Mouse (Mus musculus) hindbrain, embryonic 14.5 days (tissue): ENCODE data around the gene 2810004N23Rik. TPM values are rescaled to one million over a fixed set of nuclear protein-coding genes. Genes with fewer than 3 reads are reported as not detected.
"Not testable (repeated sequence)": the region's sequence is repeated elsewhere in the genome, so short reads cannot be mapped to it uniquely, and the experiment has no call there.

ENCODE experiments used
- ATAC-seq: fragments of 200-750 bp; cut with Nextera tagmentation; 2 replicates; pipeline ENCODE4 v1.8.0; 2017; ENCODE audit warnings: moderate number of reproducible peaks, mild to moderate bottlenecking, moderate TSS enrichment, moderate library complexity; ENCODE audit not compliant: low FRiP score
- DNase-seq: peaks from one replicate; pipeline ENCODE4 v3.0.0-alpha.2; 2015; ENCODE audit warnings: low spot score
- H3K27ac ChIP-seq: fragments of 300-500 bp; sonication (generic); 2 replicates; pipeline ENCODE4 v1.5.1; 2014; ENCODE audit warnings: mild to moderate bottlenecking, moderate library complexity
- H3K27me3 ChIP-seq: fragments of 300-500 bp; sonication (generic); 2 replicates; pipeline ENCODE4 v1.6.1; 2014; ENCODE audit warnings: mild to moderate bottlenecking, low read length, mixed read lengths; ENCODE audit not compliant: control insufficient read depth, insufficient read depth
- H3K36me3 ChIP-seq: fragments of 300-500 bp; sonication (generic); replicated peaks from 2 replicates; pipeline ENCODE4 v1.6.1; 2014; ENCODE audit not compliant: control insufficient read depth, insufficient read depth
- H3K4me1 ChIP-seq: fragments of 300-500 bp; sonication (generic); replicated peaks from 2 replicates; pipeline ENCODE4 v1.6.1; 2014; ENCODE audit warnings: antibody characterized with exemption, low read length, mixed read lengths; ENCODE audit not compliant: control insufficient read depth, insufficient read depth
- H3K4me2 ChIP-seq: fragments of 300-500 bp; sonication (generic); replicated peaks from 2 replicates; pipeline ENCODE4 v1.6.1; 2014; ENCODE audit warnings: mild to moderate bottlenecking, moderate library complexity
- H3K4me3 ChIP-seq: fragments of 300-500 bp; sonication (generic); replicated peaks from 2 replicates; pipeline ENCODE4 v1.5.1; 2014; ENCODE audit warnings: mild to moderate bottlenecking, low read length
- H3K9ac ChIP-seq: fragments of 300-500 bp; sonication (generic); 2 replicates; pipeline ENCODE4 v1.6.1; 2014
- H3K9me3 ChIP-seq: fragments of 300-500 bp; sonication (generic); 2 replicates; pipeline ENCODE4 v1.6.1; 2016; ENCODE audit warnings: low read length; ENCODE audit not compliant: control insufficient read depth
- WGBS: fragments of 180-500 bp; shearing (Covaris S2); extraction: QIAGEN DNeasy Blood & Tissue Kit; methylation state at CpG from one replicate; pipeline ENCODE4 v1.1.7; 2014; 5-methylcytosine and 5-hydroxymethylcytosine counted together
- polyA plus RNA-seq: library from polyadenylated mRNA; unstranded; fragments of >200 nt; fragmentation: Nextera tagmentation; extraction: Ambion mirVana; gene quantifications from 2 replicates; pipeline ENCODE4 v1.2.1, GENCODE M21; 2014

The 2810004N23Rik gene
- polyA plus RNA-seq, 1 experiment from 2014 or later = 18.4 TPM

DNA sequence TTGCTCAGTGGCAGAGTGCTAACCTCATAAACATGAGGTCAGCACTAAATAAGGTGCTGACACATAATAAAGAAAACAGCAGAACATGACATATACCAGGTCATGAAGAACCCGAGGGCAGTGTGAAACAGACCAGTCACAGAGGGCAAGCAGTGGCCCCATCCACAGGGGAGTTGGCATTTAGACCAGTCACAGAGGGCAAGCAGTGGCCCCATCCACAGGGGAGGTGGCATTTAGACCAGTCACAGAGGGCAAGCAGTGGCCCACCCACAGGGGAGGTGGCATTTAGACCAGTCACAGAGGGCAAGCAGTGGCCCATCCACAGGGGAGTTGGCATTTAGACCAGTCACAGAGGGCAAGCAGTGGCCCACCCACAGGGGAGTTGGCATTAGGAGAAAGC, 20.0 kb downstream of the 2810004N23Rik start:
- not testable (repeated sequence) for H3K9me3 ChIP-seq, H3K9ac ChIP-seq, H3K27ac ChIP-seq, H3K4me2 ChIP-seq, H3K27me3 ChIP-seq, H3K4me1 ChIP-seq, ATAC-seq, DNase-seq, H3K4me3 ChIP-seq
- peaks cover 34% of the 10 kb centered on the region for H3K36me3 ChIP-seq
- WGBS = 97% methylated on average over 1 of the region's 1 CpGs

DNA sequence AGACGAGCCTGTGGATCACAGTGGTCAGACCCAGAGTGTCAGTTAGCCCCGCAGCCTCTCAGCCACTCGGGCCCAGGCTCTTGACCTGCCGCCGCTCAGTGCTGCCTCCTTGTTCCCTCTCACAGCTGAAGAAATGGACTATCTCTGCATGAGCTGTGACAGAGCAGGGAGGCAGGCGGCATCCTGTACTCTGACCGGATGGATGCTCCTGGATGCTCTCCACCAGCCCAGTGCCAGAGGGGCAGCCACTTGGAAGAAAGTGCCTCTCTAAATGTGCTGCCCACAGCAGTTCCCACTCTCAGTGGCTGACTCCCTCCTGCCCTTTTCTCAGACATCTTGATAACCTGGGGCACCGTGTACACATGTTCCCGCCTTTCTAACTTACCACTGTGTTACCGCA, 21.1 kb downstream of the 2810004N23Rik start:
- DNase-seq = no peak
- Histone ChIP-seq H3K4me1 (no peaks in the 10 kb centered on the region), H3K27ac (no peak overlapping the region), H3K36me3 (peaks cover 34% of the 10 kb centered on the region), H3K4me3 (no peak overlapping the region), H3K9ac (no peak overlapping the region), H3K4me2 (no peak overlapping the region), H3K9me3 (no peaks in the 10 kb centered on the region), H3K27me3 (no peaks in the 10 kb centered on the region)
- ATAC-seq = no peak
- 91% methylated on average over 10 of the region's 10 CpGs for WGBS

DNA sequence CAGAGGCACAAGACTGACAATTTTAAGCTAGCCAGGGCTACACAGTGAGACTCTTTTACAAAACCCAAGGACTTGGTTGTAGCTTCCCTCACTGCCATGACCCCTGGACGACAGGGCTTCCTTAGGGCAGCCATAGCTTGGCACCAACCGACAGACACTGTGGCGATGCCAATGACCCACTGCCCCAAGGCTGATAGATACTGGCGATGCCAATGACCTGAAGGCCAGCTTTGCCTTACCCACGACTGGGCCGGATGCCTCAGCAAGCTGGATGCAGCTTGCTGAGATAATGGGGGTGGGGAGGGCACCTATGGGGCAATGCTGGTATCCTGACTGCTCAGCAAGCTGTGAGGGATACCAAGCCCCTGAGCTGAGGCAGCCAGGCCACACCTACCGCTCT, 22.0 kb downstream of the 2810004N23Rik start:
- ATAC-seq = no peak
- DNase-seq = no peak
- H3K4me3 ChIP-seq = no peak overlapping the region
- H3K27me3 ChIP-seq = no peaks in the 10 kb centered on the region
- no peak overlapping the region for H3K27ac ChIP-seq
- no peaks in the 10 kb centered on the region for H3K4me1 ChIP-seq
- H3K9ac ChIP-seq = no peak overlapping the region
- H3K36me3 ChIP-seq = peaks cover 34% of the 10 kb centered on the region
- no peaks in the 10 kb centered on the region for H3K9me3 ChIP-seq
- WGBS = 96% methylated on average over 7 of the region's 7 CpGs
- no peak overlapping the region for H3K4me2 ChIP-seq

DNA sequence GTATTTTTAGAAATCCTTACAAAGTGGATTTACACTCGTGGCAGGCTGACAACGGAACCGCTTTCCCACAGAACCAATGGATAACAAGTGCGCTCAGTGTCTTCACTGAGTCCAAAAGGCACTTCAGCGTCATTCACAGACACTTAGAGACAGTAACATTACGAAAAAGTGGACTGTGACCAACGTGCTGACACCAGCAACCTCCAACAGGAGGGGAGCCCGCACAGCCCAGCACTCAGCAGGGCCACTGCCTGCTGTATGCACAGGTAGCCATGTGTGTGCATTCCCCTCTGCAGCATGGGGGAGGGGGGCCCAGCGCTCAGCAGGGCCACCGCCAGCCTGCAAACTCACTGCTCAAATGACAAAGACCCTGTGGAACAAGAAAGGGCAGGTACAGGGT, 23.5 kb downstream of the 2810004N23Rik start:
- WGBS = 97% methylated on average over 10 of the region's 10 CpGs
- ATAC-seq (no peak), DNase-seq (no peak)
- H3K4me3 ChIP-seq = no peak overlapping the region
- H3K36me3 ChIP-seq = peaks cover 28% of the 10 kb centered on the region
- H3K27ac ChIP-seq = no peak overlapping the region
- no peak overlapping the region for H3K4me2 ChIP-seq
- H3K4me1 ChIP-seq = no peaks in the 10 kb centered on the region
- no peaks in the 10 kb centered on the region for H3K9me3 ChIP-seq
- H3K27me3 ChIP-seq = no peaks in the 10 kb centered on the region
- no peak overlapping the region for H3K9ac ChIP-seq

DNA sequence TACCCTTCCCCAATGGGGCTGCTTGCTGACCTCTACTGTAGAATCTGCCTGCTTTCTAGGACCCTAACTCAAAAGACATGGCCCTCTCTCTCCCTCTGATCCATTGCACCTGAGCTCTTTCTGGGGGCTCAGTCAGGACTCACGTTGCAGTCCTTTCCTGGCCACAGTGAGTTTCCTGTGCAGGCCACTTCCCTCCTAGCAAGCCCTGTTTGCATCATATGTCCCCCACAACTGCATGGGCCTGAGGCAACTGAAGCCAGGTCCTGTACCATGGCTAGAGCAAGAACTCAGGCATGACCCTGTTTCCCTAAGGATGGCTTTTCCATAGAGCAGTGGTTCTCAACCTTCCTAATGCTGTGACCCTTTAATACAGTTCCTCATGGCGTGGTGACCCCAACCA, 25.0 kb downstream of the 2810004N23Rik start:
- WGBS = 100% methylated on average over 2 of the region's 2 CpGs
- ATAC-seq (no peak), DNase-seq (no peak)
- Histone ChIP-seq H3K9ac (no peak overlapping the region), H3K4me1 (no peaks in the 10 kb centered on the region), H3K27ac (no peak overlapping the region), H3K4me3 (no peak overlapping the region), H3K27me3 (no peaks in the 10 kb centered on the region), H3K36me3 (peaks cover 28% of the 10 kb centered on the region), H3K9me3 (no peaks in the 10 kb centered on the region), H3K4me2 (no peak overlapping the region)

DNA sequence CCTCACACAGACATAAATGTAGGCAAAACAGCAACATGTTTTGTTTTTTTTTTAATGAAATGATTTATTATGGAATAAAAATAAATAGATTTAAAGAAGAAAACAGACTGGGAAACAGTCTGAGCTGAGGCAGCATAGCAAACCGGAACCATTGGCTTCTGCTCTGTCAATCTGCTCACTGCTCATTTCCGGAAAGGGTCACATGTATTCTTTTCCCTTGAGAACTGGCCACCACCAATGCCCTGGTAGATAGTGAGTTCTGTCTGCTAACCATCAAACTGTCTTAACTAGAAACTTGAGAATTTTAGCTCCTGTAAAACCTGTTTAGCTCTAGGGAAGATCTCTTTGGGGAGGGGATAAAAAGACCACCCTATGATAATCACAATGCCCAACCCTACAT, 26.0 kb downstream of the 2810004N23Rik start:
- Histone ChIP-seq H3K4me1 (no peaks in the 10 kb centered on the region), H3K36me3 (peaks cover 28% of the 10 kb centered on the region), H3K4me3 (no peak overlapping the region), H3K27me3 (no peaks in the 10 kb centered on the region), H3K4me2 (no peak overlapping the region), H3K9me3 (no peaks in the 10 kb centered on the region), H3K9ac (no peak overlapping the region), H3K27ac (no peak overlapping the region)
- WGBS = 83% methylated on average over 2 of the region's 2 CpGs
- DNase-seq (no peak), ATAC-seq (no peak)

DNA sequence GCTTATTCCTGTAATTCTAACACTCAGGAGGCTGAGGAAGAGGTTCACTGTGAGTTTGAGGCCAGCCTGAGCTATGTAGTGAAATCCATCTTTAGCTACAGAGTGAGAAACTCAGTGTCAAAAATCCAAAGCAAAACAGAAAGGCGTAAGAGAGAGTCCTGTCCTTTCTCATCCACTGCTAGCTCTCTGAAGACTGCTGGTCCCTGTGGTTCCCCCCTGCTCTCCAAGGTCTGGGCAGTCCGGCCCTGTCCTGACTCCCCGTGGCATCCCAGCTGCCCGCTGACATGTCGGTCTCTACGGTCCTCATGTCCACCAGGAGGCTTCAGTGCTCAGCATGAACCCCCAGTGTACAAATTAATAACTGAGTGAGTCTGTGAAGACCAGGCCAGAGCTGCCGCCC, 26.6 kb downstream of the 2810004N23Rik start:
- Histone ChIP-seq H3K27ac (no peak overlapping the region), H3K4me2 (no peak overlapping the region), H3K4me3 (no peak overlapping the region), H3K36me3 (peaks cover 33% of the 10 kb centered on the region), H3K4me1 (no peaks in the 10 kb centered on the region), H3K27me3 (no peaks in the 10 kb centered on the region), H3K9me3 (no peaks in the 10 kb centered on the region), H3K9ac (no peak overlapping the region)
- ATAC-seq = no peak
- no peak for DNase-seq
- WGBS = 83% methylated on average over 7 of the region's 7 CpGs

DNA sequence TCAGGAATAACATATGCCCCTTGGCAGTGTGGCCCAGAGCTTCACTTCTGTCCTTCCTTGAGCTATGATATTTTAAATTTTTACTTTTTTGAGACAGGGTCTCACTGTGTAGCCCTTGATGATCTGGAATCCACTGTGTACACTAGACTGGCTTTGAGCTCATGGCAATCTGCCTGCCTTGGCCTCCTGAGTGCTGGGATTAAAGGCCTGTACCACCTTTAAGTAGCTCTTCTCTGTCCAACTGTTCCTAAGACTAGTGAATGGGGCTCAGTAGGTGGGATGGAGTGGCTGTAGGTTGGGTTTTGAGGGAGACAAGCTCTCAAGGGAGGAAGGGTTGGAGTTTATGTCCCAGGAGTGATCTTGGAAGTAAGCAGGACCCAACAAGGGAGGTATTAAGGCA, 27.1 kb downstream of the 2810004N23Rik start:
- Histone ChIP-seq H3K27me3 (no peaks in the 10 kb centered on the region), H3K4me2 (no peak overlapping the region), H3K9ac (no peak overlapping the region), H3K27ac (no peak overlapping the region), H3K9me3 (no peaks in the 10 kb centered on the region), H3K4me3 (no peak overlapping the region), H3K36me3 (peaks cover 29% of the 10 kb centered on the region), H3K4me1 (no peaks in the 10 kb centered on the region)
- DNase-seq = no peak
- no peak for ATAC-seq

DNA sequence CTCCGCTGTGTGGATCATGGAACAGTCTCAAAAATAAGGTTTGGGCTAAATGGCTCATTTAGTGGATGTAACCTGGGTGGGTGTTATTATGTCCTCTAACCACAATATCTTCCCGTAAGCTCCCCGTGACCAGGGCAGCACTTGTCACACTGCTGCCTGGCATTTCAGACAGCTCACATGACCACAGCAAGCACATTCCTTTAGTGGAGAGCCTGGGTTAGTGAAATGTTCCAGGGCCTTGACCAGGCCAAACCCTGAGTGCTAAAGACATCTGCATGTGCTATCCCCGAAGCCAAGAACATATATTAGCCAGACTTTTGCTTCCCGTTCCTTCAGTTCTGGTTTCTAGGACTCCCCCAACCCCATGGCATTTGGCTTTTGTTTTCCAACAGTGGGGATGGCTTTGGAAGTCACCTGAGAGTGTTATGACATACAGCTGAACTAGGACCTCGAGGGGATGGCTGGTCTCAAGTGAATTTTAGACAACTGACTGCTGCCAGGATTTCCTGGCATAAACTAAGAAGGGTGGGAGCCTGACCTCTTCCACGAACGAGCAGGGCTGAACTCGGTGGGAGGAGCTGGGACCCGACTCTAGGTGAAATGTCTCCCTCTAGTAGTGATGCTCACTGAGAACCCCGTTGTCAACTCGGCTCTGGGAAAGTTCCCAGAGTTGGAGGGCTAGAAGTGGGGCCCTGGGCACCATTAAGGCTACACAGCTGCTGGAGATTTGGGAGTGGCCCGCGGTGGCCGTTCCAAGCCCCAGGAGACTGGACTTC, 29.3 kb downstream of the 2810004N23Rik start:
- Histone ChIP-seq H3K4me2 (no peak overlapping the region), H3K36me3 (peaks cover 29% of the 10 kb centered on the region), H3K4me1 (no peaks in the 10 kb centered on the region), H3K27me3 (no peaks in the 10 kb centered on the region), H3K27ac (no peak overlapping the region), H3K9me3 (no peaks in the 10 kb centered on the region), H3K9ac (no peak overlapping the region), H3K4me3 (no peak overlapping the region)
- DNase-seq (no peak), ATAC-seq (no peak)
- WGBS = 54% methylated on average over 15 of the region's 15 CpGs

DNA sequence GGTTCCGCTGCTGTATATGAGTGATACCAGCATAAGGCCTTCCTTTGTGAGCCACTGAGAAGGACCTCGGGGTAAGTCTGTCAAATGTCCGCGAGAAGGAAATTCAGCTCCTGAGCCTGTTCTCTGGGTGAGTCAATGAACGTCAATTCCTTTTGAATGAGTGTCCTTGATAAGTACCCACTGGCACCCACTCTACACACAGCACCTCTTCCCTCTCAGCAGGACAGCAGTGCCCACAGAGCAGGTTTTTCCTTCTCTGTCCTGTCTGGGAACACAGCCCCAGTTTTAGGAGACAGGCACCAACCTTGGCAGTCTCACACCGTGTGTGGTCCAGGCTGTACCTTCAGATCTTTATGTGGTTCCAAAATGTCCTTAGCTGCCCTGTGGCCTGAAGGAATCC, 31.0 kb downstream of the 2810004N23Rik start:
- Histone ChIP-seq H3K27ac (no peak overlapping the region), H3K4me1 (no peaks in the 10 kb centered on the region), H3K36me3 (peaks cover 43% of the 10 kb centered on the region), H3K4me2 (no peak overlapping the region), H3K9me3 (no peaks in the 10 kb centered on the region), H3K9ac (no peak overlapping the region), H3K27me3 (no peaks in the 10 kb centered on the region), H3K4me3 (no peak overlapping the region)
- ATAC-seq = no peak
- no peak for DNase-seq
- WGBS = 91% methylated on average over 6 of the region's 6 CpGs
